Mouse (Mus musculus) liver, embryonic 14.5 days (tissue): Measurements from ENCODE around the gene Coro1b. TPM values are rescaled to one million over a fixed set of nuclear protein-coding genes. Genes with fewer than 3 reads are reported as not detected.

Source experiments
- ATAC-seq: fragments of 200-750 bp; cut with Nextera tagmentation; 2 replicates; pipeline ENCODE4 v1.8.0; 2017; ENCODE audit warnings: moderate number of reproducible peaks, mild to moderate bottlenecking, moderate library complexity; ENCODE audit not compliant: insufficient read depth
- DNase-seq, 3 experiments: peaks; one replicate each; pipeline ENCODE4 v3.0.0-alpha.2; 2012 to 2013; ENCODE audit warnings: low read depth in 3 of 3, low spot score in 3 of 3
- H3K27ac ChIP-seq: fragments of 300-500 bp; sonication (generic); 2 replicates; pipeline ENCODE4 v1.5.1; 2014; ENCODE audit warnings: moderate library complexity, mild to moderate bottlenecking, control low read depth, inconsistent platforms
- H3K27me3 ChIP-seq: fragments of 300-500 bp; sonication (generic); 2 replicates; pipeline ENCODE4 v1.6.1; 2014; ENCODE audit warnings: mild to moderate bottlenecking, low read length, moderate library complexity; ENCODE audit not compliant: control insufficient read depth, insufficient read depth
- H3K36me3 ChIP-seq: fragments of 300-500 bp; sonication (generic); replicated peaks from 2 replicates; pipeline ENCODE4 v1.6.1; 2014; ENCODE audit warnings: low read depth; ENCODE audit not compliant: control insufficient read depth, insufficient read depth
- H3K4me1 ChIP-seq, 2 experiments: fragments of 200-500 bp in 1 of 2; fragments of 300-500 bp in 1 of 2; sonication (generic) in 1 of 2; replicated peaks; 2 replicates each; pipeline ENCODE4 v1.6.1; 2012 to 2014; ENCODE audit warnings: antibody characterized with exemption in 1 of 2, inconsistent platforms in 1 of 2, low read length in 1 of 2; ENCODE audit not compliant: control insufficient read depth in 2 of 2, insufficient read depth in 2 of 2
- H3K4me2 ChIP-seq: fragments of 300-500 bp; sonication (generic); 2 replicates; pipeline ENCODE4 v1.6.1; 2014; ENCODE audit warnings: low read depth, mild to moderate bottlenecking, control low read depth, moderate library complexity
- H3K4me3 ChIP-seq, 2 experiments: fragments of 200-500 bp in 1 of 2; fragments of 300-500 bp in 1 of 2; sonication (generic) in 1 of 2; 2 replicates each; pipeline ENCODE4 v1.5.1; 2012 to 2014; ENCODE audit warnings: low read depth in 2 of 2, low read length in 2 of 2, mild to moderate bottlenecking in 2 of 2, control low read depth in 1 of 2, inconsistent platforms in 1 of 2, moderate library complexity in 1 of 2; ENCODE audit not compliant: insufficient read depth in 1 of 2
- H3K9ac ChIP-seq: fragments of 300-500 bp; sonication (generic); replicated peaks from 2 replicates; pipeline ENCODE4 v1.6.1; 2014; ENCODE audit warnings: mild to moderate bottlenecking, control low read depth, moderate library complexity
- H3K9me3 ChIP-seq: fragments of 300-500 bp; sonication (generic); 2 replicates; pipeline ENCODE4 v1.6.1; 2016; ENCODE audit warnings: low read length, mixed read lengths; ENCODE audit not compliant: control insufficient read depth
- CTCF ChIP-seq: IDR thresholded peaks from 2 replicates; pipeline ENCODE4 v1.5.1; 2016; ENCODE audit warnings: antibody characterized with exemption, low read depth, control low read depth
- EP300 ChIP-seq: IDR thresholded peaks from 2 replicates; pipeline ENCODE4 v1.6.1; 2016; ENCODE audit warnings: antibody characterized with exemption, low read depth
- WGBS: fragments of 180-500 bp; shearing (Covaris S2); extraction: QIAGEN DNeasy Blood & Tissue Kit; methylation state at CpG from one replicate; pipeline ENCODE4 v1.1.7; 2014; ENCODE audit not compliant: insufficient replicate concordance; 5-methylcytosine and 5-hydroxymethylcytosine counted together
- polyA plus RNA-seq, 2 experiments: library from polyadenylated mRNA; depleted of rRNA in 1 of 2; stranded (reverse) in 1 of 2; unstranded in 1 of 2; fragments of >200 nt; fragmentation: Nextera tagmentation in 1 of 2; extraction: Ambion mirVana in 1 of 2; gene quantifications; 2 replicates each; pipeline versions ENCODE4 v1.2.1 to v1.2.3; 2012 to 2014

The Coro1b gene
- polyA plus RNA-seq, 2 experiments, result 57.5 to 59.2 TPM

DNA sequence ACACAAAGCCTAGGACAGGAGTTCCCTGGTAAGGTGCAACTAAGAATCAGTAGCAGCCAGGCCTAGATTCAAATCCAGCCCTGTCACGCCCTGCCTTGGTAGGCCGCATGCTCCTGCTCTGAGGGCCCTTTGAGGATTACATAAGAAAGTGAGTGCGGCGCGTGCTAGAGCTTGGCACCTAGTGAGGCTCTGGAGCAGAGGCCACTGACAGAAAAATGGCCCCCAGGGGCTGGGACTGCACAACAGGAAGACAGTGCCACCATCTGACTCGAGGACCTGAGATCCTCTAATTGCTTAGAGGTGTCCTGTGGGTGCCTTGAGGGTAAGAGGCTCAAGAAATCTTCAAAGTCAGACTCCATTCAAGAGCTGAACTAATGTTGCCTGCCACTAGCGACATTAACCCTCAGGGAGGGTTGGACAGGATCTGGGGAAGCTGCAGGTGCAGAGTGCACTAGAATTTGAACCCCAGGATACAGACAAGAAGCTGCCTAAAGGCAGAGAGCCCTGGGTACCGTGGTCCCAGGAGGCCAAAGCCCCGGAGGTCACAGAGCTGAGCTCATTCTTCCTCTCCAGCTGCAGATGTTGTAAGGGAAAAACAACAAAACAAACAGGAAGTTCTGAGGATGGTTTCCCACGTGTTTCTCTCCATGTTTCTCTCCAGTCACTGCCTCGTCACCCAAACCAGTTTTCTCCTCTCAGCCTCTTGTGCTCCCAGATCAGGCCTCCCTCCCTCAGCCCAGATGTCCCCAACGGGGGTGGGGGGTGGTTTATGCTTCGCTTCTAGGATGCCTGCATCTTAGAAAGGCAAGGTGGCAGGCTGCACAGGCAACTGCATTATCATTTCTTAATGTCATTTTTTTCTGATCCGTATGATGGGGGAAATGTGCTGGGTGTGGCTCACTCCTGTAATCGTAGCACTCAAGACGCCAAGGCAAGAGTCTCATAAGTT is 3.6 kb upstream of the Coro1b start:
- DNase-seq (no peak), ATAC-seq (no peak)
- Histone ChIP-seq H3K4me2 (no peak overlapping the region), H3K27me3 (no peaks in the 10 kb centered on the region), H3K4me1 (peaks cover 4 to 12% of the 10 kb centered on the region in 2 experiments), H3K4me3 (no peak overlapping the region), H3K9ac (no peak overlapping the region), H3K9me3 (no peaks in the 10 kb centered on the region), H3K36me3 (no peaks in the 10 kb centered on the region), H3K27ac (no peak overlapping the region)
- WGBS, result 65% methylated on average over 16 of the region's 16 CpGs
- TF ChIP-seq CTCF (no peak), EP300 (no peak)

GRCm38 (mm10) chr19:4145936-4146335 is 2.5 kb upstream of the Coro1b start:
- no peak for ATAC-seq
- H3K9me3 ChIP-seq, result no peaks in the 10 kb centered on the region
- no peak for DNase-seq
- no peak overlapping the region for H3K4me3 ChIP-seq
- H3K4me1 ChIP-seq, result peaks cover 4 to 12% of the 10 kb centered on the region in 2 experiments
- no peak overlapping the region for H3K9ac ChIP-seq
- H3K4me2 ChIP-seq, result no peak overlapping the region
- H3K27ac ChIP-seq, result no peak overlapping the region
- H3K36me3 ChIP-seq, result 0 out of 2 replicates have a peak, but pooled peaks cover 2% of the 10 kb centered on the region
- no peak for TF ChIP-seq EP300
- TF ChIP-seq CTCF, result no peak
- WGBS, result 81% methylated on average over 5 of the region's 5 CpGs
- H3K27me3 ChIP-seq, result no peaks in the 10 kb centered on the region

DNA sequence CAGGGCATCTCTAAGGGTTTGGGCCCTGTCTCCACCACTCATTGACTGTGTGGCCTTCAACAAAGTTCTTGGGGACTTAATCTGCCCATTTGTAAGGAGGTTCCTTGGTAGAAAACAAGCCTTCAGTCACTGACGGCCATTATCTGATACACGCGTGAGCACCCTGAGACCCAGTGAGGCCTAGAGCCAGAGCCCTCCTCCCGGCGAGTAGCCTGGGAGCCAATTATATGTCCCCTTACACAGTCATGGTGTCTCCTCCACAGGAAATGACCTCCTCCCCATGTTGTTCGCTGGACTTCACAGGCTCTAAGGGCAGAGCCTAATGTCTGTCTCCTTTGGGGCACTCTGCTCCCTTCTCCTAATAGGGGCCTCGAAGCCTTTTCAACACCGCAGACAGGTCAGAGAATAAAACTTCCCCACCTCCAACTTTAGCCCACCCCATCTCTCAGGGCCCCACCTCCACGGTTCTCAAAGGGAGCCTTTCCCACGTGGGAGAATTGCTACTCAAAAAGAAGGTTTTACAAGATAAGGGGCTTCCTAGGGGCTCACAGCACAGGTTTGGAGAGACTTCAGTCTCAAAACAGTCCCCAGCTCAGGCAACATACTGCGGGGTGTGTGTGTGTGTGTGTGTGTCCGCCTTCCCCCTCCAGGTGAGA is 1.9 kb upstream of the Coro1b start:
- WGBS, result 66% methylated on average over 12 of the region's 12 CpGs
- Histone ChIP-seq H3K36me3 (0 out of 2 replicates have a peak, but pooled peaks cover 3% of the 10 kb centered on the region), H3K27me3 (no peaks in the 10 kb centered on the region), H3K4me2 (no peak overlapping the region), H3K9ac (no peak overlapping the region), H3K27ac (no peak overlapping the region), H3K4me1 (peaks cover 4 to 12% of the 10 kb centered on the region in 2 experiments), H3K4me3 (no peak overlapping the region), H3K9me3 (no peaks in the 10 kb centered on the region)
- DNase-seq (no peak), ATAC-seq (no peak)
- TF ChIP-seq CTCF (no peak), EP300 (no peak)

DNA sequence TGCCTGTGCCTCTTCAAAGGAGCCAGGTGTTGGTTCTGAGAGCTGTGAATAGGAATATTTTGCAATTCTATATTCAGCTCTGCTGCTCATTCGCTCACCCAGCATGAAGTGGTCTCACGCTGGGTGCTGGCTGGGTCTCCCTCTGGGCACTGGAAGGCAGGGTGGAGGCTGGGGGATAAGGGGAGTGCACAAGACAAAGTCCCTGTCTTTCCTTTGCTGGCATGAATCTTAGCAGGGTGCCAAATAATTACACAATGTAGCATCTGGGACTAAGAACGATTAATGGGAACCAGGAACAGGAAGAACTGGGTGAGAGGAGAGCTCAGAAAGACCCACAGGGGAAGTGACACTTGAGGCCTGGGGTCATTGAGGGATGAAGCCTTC is 1.4 kb upstream of the Coro1b start:
- Histone ChIP-seq H3K27me3 (no peaks in the 10 kb centered on the region), H3K4me1 (peaks cover 4 to 12% of the 10 kb centered on the region in 2 experiments), H3K9me3 (no peaks in the 10 kb centered on the region), H3K27ac (no peak overlapping the region), H3K4me3 (no peak overlapping the region), H3K9ac (no peak overlapping the region), H3K4me2 (no peak overlapping the region), H3K36me3 (0 out of 2 replicates have a peak, but pooled peaks cover 3% of the 10 kb centered on the region)
- no peak for DNase-seq
- 57% methylated on average over 3 of the region's 3 CpGs for WGBS
- ATAC-seq, result no peak
- TF ChIP-seq EP300, result no peak
- TF ChIP-seq CTCF, result no peak
